Mouse (Mus musculus): ENCODE results near the gene Il23r. TPM values are rescaled to one million over a fixed set of nuclear protein-coding genes. Genes with fewer than 3 reads are reported as not detected.

Gene Il23r
- polyA plus RNA-seq (2012; rRNA removed), result 0.04 TPM in 1 of 2 replicates, not detected in the other

DNA sequence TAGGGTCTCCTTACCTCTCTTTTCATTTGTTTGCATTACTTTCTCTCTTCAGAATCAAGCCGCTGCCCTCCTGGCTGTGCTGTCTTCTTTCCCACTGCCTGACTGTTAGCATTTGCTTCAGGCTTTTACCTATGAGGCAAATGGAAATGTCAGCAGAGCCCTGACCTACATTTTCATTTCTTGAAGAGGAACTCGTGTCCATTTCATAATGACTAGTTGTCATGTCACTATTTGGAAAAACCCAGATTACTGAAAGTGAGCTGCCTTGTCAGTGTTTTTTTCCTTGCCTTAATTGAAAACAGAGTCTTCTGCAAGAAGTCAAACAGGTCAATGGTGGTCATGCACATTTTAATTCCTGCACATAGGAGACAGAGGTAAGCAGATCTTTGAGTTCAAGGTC, at the start of gene Il23r:
TSS of gene Il23r (minus strand) at position 101 of the 400 bp plus-strand sequence.

DNA sequence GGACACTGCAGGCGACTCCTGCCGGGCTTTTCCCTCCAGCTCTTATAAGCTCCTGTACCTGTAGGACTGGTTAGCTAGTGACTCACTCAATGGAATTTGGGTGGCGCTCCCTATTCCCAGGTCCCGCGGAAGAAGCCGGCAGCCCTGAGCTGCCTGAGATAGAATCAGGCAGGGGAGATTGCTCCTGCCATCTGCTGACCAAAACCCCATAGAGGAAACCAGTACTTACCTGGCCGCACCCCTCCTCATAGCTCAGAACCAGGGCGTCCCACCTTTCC, 44.1 kb upstream of the Il23r start, which contains the start of gene Tacstd2:
TSS of gene Tacstd2 (minus strand) at position 20 of the 278 bp plus-strand sequence.

DNA sequence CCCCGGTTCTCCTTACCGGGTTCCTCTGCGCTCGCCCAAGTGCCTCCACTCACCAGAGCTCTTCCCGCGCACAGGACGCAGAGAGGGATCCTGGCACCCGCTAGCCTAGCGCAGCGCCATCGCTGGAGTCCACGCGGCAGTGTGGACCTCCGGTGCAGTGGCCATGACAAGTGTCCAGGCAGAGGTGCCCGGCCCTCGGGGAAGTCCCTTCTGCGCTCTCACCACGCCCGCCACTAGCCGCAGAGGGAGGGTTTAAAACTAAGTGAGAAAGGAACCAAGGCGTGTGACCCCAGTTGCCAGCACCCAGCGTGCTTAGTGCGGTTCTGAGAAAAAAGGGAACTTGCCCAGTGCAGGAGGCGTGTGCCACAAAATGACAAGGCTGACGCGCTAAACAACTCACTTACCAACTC, 115.7 kb downstream of the Il23r start, which contains the start of gene Il12rb2:
TSS of gene Il12rb2 (minus strand) at position 207 of the 410 bp plus-strand sequence.

Other genes starting within 250 kb of the Il23r start
- gene Il12rb2, start 115.7 kb downstream of the Il23r start, polyA plus RNA-seq (2012; rRNA removed), result 0.18 and 0.30 TPM in 2 replicates
- 1.00 and 8.1 TPM in 2 replicates for gene Tacstd2, start 43.9 kb upstream of the Il23r start, polyA plus RNA-seq (2012; rRNA removed)